Mouse (Mus musculus) layer of hippocampus, adult 11-12 months (tissue): Measurements from ENCODE around the gene Cox7b2.
"Not testable (repeated sequence)": the region's sequence is repeated elsewhere in the genome, so short reads cannot be mapped to it uniquely, and the experiment has no call there.

ENCODE experiments used
- DNase-seq: peaks from one replicate; pipeline ENCODE4 v3.0.0; 2022; ENCODE audit warnings: low spot score

Cox7b2 gene

GRCm38 (mm10) chr5:71548079-71548478, at the start of gene Cox7b2:
Gene Cox7b2, minus strand, starts transcription at chr5:71548205.
- no peak for DNase-seq

- no peak for DNase-seq
These were observed 47.3 kb upstream of the Cox7b2 start for GRCm38 (mm10) chr5:71595321-71595720.

GRCm38 (mm10) chr5:71593745-71594255, 45.8 kb upstream of the Cox7b2 start:
- DNase-seq, result no peak

- DNase-seq, result no peak
These were observed 23.7 kb upstream of the Cox7b2 start for GRCm38 (mm10) chr5:71571646-71572237.

GRCm38 (mm10) chr5:71545554-71545953, 2.5 kb downstream of the Cox7b2 start:
- peak; percentile 12 for DNase-seq

GRCm38 (mm10) chr5:71525486-71525885, 22.5 kb downstream of the Cox7b2 start:
- not testable (repeated sequence) for DNase-seq

- DNase-seq, result peak; percentile 83
These were observed 45.8 kb downstream of the Cox7b2 start for GRCm38 (mm10) chr5:71502058-71502678.

GRCm38 (mm10) chr5:71495621-71496020, 52.4 kb downstream of the Cox7b2 start:
- no peak for DNase-seq

- no peak for DNase-seq
These were observed 91.0 kb downstream of the Cox7b2 start for GRCm38 (mm10) chr5:71456957-71457356.

GRCm38 (mm10) chr5:71440174-71440573, 107.8 kb downstream of the Cox7b2 start:
- peak; percentile 9 for DNase-seq
